Mouse (Mus musculus): ENCODE results near the gene Snx22.

DNA sequence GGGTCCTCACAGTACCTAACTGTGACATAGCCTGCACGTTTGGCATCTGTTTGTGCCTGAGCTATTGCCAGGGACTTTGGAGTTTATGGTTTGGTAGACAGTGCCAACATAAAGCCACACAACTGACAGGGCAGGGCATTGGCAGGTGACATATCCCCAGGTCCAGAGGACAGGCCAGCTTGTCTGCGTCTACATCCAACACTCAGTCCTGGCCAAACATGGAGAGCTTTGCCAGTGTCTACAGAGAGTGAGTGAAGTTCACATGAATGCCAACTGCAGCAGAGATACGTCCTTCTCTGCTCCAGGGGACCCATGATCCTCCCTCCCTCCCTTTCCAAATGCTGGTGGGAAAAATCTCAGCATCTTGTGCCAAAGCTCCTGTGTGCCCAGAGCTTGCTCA is 14.7 kb upstream of the Snx22 start:
- TF ChIP-seq TAL1 (IDR thresholded peaks at IDR 0.05; ENCODE audit: low read length) (no peak), GATA1 (IDR thresholded peaks at IDR 0.05; ENCODE audit: low read length) (no peak)

Data from erythroblast, embryonic 14.5 days (primary cell).